Mouse (Mus musculus) spleen, postnatal 36 days (tissue): ENCODE data around the gene Tuba1b.
A peak's percentile ranks its signal among the peaks of the same experiment; 100 is the strongest.

ENCODE experiments used
- DNase-seq, 2 experiments: peaks; one replicate each; pipeline ENCODE4 v3.0.0; 2022; ENCODE audit warnings: low spot score in 2 of 2, mixed read lengths in 1 of 2

The Tuba1b gene

GRCm38 (mm10) chr15:98891907-98892606 lies 42.3 kb downstream of the Tuba1b start:
- peak; percentile 53 to 62 for DNase-seq

- no peak for DNase-seq
Measured at GRCm38 (mm10) chr15:98891198-98891742, 43.1 kb downstream of the Tuba1b start.

DNA sequence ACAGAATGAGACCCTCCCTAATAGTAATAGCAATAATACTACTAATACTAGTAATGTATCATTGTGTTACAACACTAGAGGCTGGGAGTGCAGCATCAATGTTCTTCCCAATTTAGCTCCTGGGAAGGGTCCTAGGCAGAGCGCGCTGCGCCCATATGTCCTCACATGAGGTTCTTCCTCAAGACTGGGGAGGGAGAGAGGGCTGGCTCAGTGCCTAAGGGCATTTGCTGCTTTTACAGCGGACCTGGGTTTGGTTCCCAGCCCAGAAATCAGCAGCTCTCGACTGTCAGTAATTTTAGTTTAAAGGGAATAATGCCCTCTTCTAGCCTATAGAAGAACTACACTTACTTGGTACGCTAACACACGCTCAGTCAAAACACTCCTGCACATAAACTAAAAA lies 46.8 kb downstream of the Tuba1b start:
- DNase-seq, result no peak

- no peak for DNase-seq
Measured at GRCm38 (mm10) chr15:98886667-98887387, 47.5 kb downstream of the Tuba1b start.

DNA sequence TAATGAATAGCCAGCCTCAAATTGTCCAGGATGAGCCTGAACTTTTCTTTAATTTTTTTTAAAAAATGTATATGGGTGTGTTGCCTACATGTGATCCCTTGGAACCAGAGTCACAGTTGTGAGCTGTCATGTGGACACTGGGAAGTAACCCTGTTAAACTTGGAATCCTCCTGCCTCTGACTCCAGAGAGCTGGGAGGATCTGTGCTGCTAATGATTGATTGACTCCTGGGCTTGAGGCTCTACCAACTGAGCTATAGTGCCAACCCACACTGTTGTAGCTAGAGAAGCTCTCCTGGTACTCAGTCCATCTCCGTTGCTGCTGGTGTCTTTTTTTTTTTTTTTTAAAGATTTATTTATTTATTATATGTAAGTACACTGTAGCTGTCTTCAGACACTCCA lies 50.3 kb downstream of the Tuba1b start:
- no peak for DNase-seq

DNA sequence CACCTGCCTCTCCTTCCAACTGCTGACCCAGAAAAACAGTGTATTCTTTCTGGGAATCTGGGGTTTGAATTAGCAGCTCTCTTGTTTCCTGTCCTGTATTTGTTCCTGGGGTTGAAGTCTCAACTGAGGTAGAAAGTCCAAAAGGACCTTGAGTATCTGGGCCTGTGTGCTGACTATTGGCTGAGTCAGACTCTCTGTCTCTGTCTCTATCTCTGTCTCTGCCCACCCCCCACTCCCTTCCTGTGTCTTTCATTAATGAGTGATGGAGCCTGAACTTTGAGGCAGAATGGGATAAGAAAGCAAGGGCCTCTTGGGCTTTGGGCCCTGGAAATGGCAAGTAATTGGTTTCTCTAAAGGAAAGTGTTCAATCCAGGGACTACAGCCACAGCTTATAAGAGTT lies 50.7 kb downstream of the Tuba1b start:
- no peak for DNase-seq

DNA sequence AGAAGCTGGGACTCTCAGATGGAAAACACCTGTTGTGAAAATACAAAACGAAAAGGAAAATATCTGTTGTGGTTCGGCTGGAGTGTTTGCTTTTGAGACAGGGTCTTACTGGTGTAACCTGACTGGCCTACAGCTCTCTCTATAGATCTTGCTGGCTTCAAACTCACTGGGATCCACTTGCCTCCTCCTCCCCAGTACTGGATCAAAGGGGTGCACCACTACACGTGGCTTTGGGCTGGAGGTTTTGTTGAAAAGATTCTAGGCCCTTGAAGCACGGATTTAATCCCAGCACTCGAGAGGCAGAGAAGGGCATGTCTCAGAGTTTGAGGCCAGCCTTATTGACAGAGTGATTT lies 52.7 kb downstream of the Tuba1b start:
- DNase-seq, result no peak
